Mouse (Mus musculus): ENCODE data around the gene Scamp1. TPM values are rescaled to one million over a fixed set of nuclear protein-coding genes. Genes with fewer than 3 reads are reported as not detected.
"Not testable (repeated sequence)": the region's sequence is repeated elsewhere in the genome, so short reads cannot be mapped to it uniquely, and the experiment has no call there.

Gene Scamp1
- 10 to 100 TPM; 29.7 to 36.6 TPM for total RNA-seq (2021)

- intact Hi-C loops (cut with DNase I): loop anchor here (1.0 kb wide), 1 partner anchor 73 kb away; the partner anchor contains the start of gene Ap3b1
- DNase-seq: peak; percentile 90 to 91
Observed at GRCm38 (mm10) chr13:94285281-94285871, at the start of gene Scamp1. Scamp1 (minus strand) TSS chr13:94285857.

GRCm38 (mm10) chr13:94330392-94330979 lies 44.8 kb upstream of the Scamp1 start:
- intact Hi-C loops (cut with DNase I): no loop called here

GRCm38 (mm10) chr13:94329005-94329404 lies 43.3 kb upstream of the Scamp1 start:
- intact Hi-C loops (cut with DNase I); DNase-seq: not testable (repeated sequence)

More at GRCm38 (mm10) chr13:94330392-94330979, 44.8 kb upstream of the Scamp1 start:
- DNase-seq: no peak

- intact Hi-C loops (cut with DNase I): no loop called here
- no peak for DNase-seq
Observed at GRCm38 (mm10) chr13:94328063-94328462, 42.4 kb upstream of the Scamp1 start.

DNA sequence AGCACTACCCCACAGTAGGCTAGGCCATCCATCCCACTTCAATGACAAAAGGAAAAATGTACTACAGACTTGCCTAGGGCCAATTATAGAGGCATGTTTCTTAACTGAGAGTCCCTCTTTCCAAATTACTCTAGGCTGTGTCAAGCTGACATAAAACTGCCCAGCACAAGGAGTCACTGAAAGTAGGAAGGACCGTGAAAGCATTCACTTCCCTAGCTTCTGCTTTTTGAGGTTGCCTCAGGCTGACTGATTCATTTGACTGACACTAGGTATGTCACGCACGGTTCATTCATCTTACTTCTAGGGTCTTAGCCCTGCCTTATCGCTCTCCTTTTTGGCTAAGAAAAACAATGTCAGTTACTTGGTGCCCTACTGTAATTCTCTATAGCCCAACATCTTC lies 36.8 kb upstream of the Scamp1 start:
- intact Hi-C loops (cut with DNase I): no loop called here
- DNase-seq: no peak

- DNase-seq: no peak
- intact Hi-C loops (cut with DNase I): no loop called here
Observed at GRCm38 (mm10) chr13:94321094-94321792, 35.6 kb upstream of the Scamp1 start.

DNA sequence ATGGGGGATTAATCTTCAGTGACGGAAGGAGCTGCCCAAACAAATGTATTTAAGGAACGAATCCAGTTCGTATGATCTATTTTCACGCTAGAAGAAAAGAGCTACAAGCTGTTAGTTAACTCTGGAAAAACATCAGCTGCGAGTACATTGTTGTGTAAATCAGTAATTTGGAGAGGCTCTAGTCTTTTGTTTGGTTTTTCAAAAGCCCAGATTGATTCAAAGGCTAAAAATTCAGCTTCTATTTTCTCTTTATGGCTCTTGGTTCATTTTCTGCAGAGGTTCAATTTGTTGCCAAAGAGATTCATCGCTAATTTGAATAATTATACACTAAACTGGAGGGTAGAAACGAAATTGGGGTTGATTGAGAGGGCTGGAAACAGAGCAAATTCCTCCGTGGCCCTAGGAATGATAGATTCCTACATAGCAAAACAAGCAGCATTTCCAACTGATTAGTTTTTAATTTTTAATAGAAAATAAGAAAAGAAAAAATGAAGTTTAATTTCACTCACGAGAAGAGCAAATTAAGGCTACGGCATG lies 31.4 kb upstream of the Scamp1 start:
- DNase-seq: no peak

GRCm38 (mm10) chr13:94312812-94313211 lies 27.2 kb upstream of the Scamp1 start:
- intact Hi-C loops (cut with DNase I); DNase-seq: not testable (repeated sequence)

More for the DNA sequence above, 31.4 kb upstream of the Scamp1 start:
- intact Hi-C loops (cut with DNase I): no loop called here

- DNase-seq: no peak
- intact Hi-C loops (cut with DNase I): no loop called here
Observed at GRCm38 (mm10) chr13:94308279-94308678, 22.6 kb upstream of the Scamp1 start.

DNA sequence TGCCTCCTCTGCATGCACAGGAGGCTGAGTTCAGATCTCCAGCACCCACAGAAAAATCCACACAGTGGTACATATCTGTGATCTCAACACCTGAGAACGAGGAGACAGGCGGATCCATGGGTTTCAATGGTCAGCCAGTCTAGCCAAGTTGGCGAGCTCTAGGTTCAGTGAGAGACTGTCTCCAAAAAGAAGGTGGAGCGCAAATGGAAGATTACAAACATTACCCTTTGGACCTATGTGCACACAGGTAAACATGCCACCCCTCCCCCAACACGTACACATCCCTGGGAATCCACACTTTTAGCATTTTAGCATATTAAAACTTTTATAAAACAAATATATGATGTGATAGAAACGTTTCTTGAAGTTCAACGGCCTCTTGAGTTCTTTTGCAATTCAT lies 21.9 kb upstream of the Scamp1 start:
- intact Hi-C loops (cut with DNase I): no loop called here
- DNase-seq: no peak

- DNase-seq: no peak
- intact Hi-C loops (cut with DNase I): no loop called here
Observed at GRCm38 (mm10) chr13:94306968-94307289, 21.3 kb upstream of the Scamp1 start.

GRCm38 (mm10) chr13:94306277-94306967 lies 20.8 kb upstream of the Scamp1 start:
- DNase-seq: peak in 1 of 2 experiments; percentile 9
- intact Hi-C loops (cut with DNase I): no loop called here

DNA sequence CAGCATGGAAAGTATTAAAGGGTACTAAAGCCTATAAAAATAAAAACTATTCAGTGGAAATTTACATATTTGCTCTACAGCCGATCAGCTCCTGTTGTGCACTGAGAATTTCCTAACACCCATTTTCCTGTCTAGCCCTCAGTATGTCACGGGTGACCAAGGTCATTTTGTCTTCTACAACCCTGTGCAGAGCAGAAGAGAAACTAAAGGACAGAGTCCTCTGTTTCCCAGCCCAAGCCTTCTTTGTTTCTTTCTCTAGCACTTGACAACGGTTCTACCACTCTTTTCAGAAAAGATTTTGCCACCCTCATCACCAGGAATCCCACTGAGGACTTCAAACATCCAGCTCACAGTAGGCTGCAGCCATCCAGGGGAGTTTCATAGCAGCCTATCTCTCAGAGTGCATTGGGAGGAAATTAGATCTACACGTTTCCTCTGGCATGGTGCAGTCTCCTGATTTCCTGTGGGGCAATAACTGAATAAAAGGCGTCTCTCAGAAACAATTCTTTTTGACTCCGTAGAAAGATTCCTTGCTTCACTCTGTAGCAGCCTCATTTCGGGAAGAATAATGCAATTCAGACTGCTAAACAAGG lies 15.4 kb upstream of the Scamp1 start:
- DNase-seq: no peak
- intact Hi-C loops (cut with DNase I): no loop called here

- DNase-seq: no peak
- intact Hi-C loops (cut with DNase I): no loop called here
Observed at GRCm38 (mm10) chr13:94300232-94300631, 14.6 kb upstream of the Scamp1 start.

DNA sequence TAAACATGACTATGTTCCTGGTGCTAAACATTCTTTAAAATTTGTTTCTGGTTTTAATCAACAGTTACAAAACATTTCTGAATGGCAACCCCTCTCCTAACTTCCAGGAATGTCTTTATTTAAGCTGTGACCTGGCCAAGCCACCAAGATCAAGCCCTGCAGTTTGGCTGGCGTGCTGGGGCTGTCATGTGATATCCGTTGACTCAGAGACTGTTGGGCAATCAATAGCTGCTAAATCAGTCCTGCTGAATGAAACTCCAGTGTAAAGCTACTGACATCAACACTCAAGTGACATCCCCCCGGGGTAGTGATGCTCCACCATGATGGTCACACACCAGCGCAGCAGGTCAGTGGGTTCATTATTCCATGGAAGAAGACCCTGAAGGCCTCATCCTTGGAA lies 12.7 kb upstream of the Scamp1 start:
- intact Hi-C loops (cut with DNase I): no loop called here
- DNase-seq: peak; percentile 31 to 39

DNA sequence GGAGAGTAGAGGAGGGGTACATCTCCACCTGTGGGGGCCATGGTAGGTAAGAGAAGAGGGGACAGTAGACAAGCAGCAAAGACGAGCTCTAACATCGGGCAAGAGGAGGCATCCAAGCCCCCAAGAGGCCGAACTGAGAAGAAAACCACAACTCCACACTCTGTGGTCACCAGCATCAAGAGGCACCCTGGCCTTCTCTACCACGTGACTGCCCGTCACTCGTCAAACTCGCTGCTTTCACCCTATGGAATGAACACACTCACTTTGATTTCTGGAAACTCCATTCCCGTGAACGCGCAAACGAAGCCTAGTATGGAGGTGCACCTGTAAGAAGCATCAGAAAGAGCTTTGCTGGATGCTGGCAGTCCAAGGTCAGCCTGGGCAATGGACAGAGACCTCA lies 10.7 kb upstream of the Scamp1 start:
- intact Hi-C loops (cut with DNase I): no loop called here
- DNase-seq: no peak

- no peak for DNase-seq
- intact Hi-C loops (cut with DNase I): no loop called here
Observed at GRCm38 (mm10) chr13:94295922-94296321, 10.3 kb upstream of the Scamp1 start.

- intact Hi-C loops (cut with DNase I): no loop called here
- no peak for DNase-seq
Observed at GRCm38 (mm10) chr13:94294886-94295285, 9.2 kb upstream of the Scamp1 start.

GRCm38 (mm10) chr13:94293911-94294310 lies 8.3 kb upstream of the Scamp1 start:
- intact Hi-C loops (cut with DNase I): no loop called here
- DNase-seq: no peak

DNA sequence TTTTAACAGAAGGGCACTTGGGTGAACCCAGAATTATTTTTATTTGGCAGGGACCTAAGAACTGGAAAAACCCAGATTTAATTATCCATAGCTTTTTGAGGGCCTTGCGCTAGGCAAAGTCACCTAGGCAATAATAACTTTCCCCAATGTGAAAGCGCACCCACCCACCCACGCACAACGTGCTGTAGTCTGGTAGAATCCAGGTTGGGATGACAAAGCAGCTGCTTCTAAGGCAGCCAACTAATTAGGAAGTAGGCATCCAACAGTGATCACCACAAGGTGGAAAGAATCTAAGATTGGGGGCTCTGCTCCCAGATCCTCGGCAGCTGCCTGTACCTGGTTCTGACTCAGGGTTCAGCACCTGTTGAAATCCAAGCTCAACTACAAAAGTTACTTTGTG lies 538 bp upstream of the Scamp1 start:
- DNase-seq: no peak
- intact Hi-C loops (cut with DNase I): no loop called here
